Mouse (Mus musculus) liver, embryonic 13.5 days (tissue): Measurements from ENCODE around the gene Sytl2. TPM values are rescaled to one million over a fixed set of nuclear protein-coding genes. Genes with fewer than 3 reads are reported as not detected.

ENCODE experiments used
- ATAC-seq: fragments of 200-750 bp; cut with Nextera tagmentation; 2 replicates; pipeline ENCODE4 v1.8.0; 2017; ENCODE audit warnings: low read depth, mild to moderate bottlenecking, moderate number of reproducible peaks, moderate library complexity
- DNase-seq: peaks from one replicate; pipeline ENCODE4 v3.0.0; 2022
- H3K27ac ChIP-seq: fragments of 300-500 bp; sonication (generic); 2 replicates; pipeline ENCODE4 v1.5.1; 2015; ENCODE audit warnings: moderate library complexity, mild to moderate bottlenecking, inconsistent platforms
- H3K27me3 ChIP-seq: fragments of 300-500 bp; sonication (generic); 2 replicates; pipeline ENCODE4 v1.6.1; 2015; ENCODE audit warnings: mild to moderate bottlenecking, inconsistent platforms
- H3K36me3 ChIP-seq: fragments of 300-500 bp; sonication (generic); 2 replicates; pipeline ENCODE4 v1.6.1; 2015; ENCODE audit warnings: mild to moderate bottlenecking, inconsistent platforms
- H3K4me1 ChIP-seq: fragments of 300-500 bp; sonication (generic); replicated peaks from 2 replicates; pipeline ENCODE4 v1.6.1; 2015; ENCODE audit warnings: inconsistent platforms
- H3K4me2 ChIP-seq: fragments of 300-500 bp; sonication (generic); 2 replicates; pipeline ENCODE4 v1.6.1; 2015; ENCODE audit warnings: inconsistent platforms, mild to moderate bottlenecking, moderate library complexity
- H3K4me3 ChIP-seq: fragments of 300-500 bp; sonication (generic); replicated peaks from 2 replicates; pipeline ENCODE4 v1.5.1; 2015; ENCODE audit warnings: mild to moderate bottlenecking, inconsistent platforms
- H3K9ac ChIP-seq: fragments of 300-500 bp; sonication (generic); 2 replicates; pipeline ENCODE4 v1.6.1; 2015; ENCODE audit warnings: mild to moderate bottlenecking, inconsistent platforms
- H3K9me3 ChIP-seq: fragments of 300-500 bp; sonication (generic); replicated peaks from 2 replicates; pipeline ENCODE4 v1.6.1; 2016; ENCODE audit warnings: inconsistent platforms
- WGBS: fragments of 180-500 bp; shearing (Covaris S2); methylation state at CpG from one replicate; pipeline ENCODE4 v1.1.7; 2015; ENCODE audit not compliant: insufficient replicate concordance; 5-methylcytosine and 5-hydroxymethylcytosine counted together
- polyA plus RNA-seq: library from polyadenylated mRNA; unstranded; fragments of >200 nt; fragmentation: Nextera tagmentation; extraction: Ambion mirVana; gene quantifications from 2 replicates; pipeline ENCODE4 v1.2.1, GENCODE M21; 2015

Sytl2 gene
- polyA plus RNA-seq, 1 experiment from 2014 or later, result 0.77 TPM

DNA sequence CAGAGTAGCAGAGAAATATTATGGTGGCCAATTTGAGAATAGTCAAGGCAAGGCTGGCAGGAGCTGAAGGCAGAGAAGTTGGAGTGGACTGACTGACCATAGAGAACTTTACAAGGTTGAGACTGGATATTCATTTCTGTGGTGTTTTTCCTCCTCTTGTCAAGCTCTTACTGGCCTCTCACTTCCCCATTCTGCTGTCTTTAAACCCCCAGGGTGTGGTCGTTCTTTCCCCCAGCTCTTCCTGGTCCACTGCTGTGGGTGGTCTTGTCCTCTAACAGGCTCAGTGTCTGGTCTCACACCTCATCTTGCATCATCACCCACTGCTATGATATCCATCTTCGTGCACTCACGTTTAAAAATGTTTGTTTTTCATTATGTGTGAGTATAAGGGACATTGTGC is 11.4 kb downstream of the Sytl2 start:
- H3K4me1 ChIP-seq, result no peaks in the 10 kb centered on the region
- no peaks in the 10 kb centered on the region for H3K9me3 ChIP-seq
- H3K27ac ChIP-seq, result no peak overlapping the region
- no peaks in the 10 kb centered on the region for H3K27me3 ChIP-seq
- no peak for DNase-seq
- H3K4me2 ChIP-seq, result no peak overlapping the region
- no peaks in the 10 kb centered on the region for H3K36me3 ChIP-seq
- 14% methylated on average over 3 of the region's 3 CpGs for WGBS
- no peak for ATAC-seq
- H3K4me3 ChIP-seq, result no peak overlapping the region
- H3K9ac ChIP-seq, result no peak overlapping the region

GRCm38 (mm10) chr7:90316823-90317222 is 14.8 kb downstream of the Sytl2 start:
- Histone ChIP-seq H3K4me2 (no peak overlapping the region), H3K36me3 (no peaks in the 10 kb centered on the region), H3K9me3 (no peaks in the 10 kb centered on the region), H3K9ac (no peak overlapping the region), H3K4me1 (no peaks in the 10 kb centered on the region), H3K27me3 (no peaks in the 10 kb centered on the region), H3K27ac (no peak overlapping the region), H3K4me3 (no peak overlapping the region)
- WGBS, result 68% methylated on average over 2 of the region's 2 CpGs
- DNase-seq (no peak), ATAC-seq (no peak)

GRCm38 (mm10) chr7:90319446-90319845 is 17.4 kb downstream of the Sytl2 start:
- Histone ChIP-seq H3K27me3 (no peaks in the 10 kb centered on the region), H3K4me2 (no peak overlapping the region), H3K27ac (no peak overlapping the region), H3K36me3 (no peaks in the 10 kb centered on the region), H3K9ac (no peak overlapping the region), H3K4me1 (no peaks in the 10 kb centered on the region), H3K4me3 (no peak overlapping the region), H3K9me3 (no peaks in the 10 kb centered on the region)
- ATAC-seq (no peak), DNase-seq (no peak)
- WGBS, result 63% methylated on average over 1 of the region's 1 CpGs

DNA sequence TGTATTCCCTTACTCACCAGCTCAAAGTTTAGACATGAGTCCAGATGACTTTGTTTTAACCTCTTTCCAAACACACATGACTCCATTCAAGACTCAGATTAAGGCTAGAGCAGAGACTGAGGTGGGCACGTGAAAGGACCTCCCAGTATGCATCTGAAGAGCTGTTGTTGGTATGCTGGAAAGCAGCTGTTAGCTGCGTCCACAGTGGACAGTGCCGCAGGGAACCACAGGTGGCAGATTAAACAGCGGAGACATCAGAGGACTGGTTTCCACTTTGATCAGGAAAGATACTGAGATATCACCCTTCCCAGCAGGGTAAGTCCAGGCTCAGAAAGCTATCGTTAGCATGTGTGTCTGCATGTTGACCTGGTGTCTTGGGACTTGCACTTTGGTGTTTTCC is 18.1 kb downstream of the Sytl2 start:
- H3K4me1 ChIP-seq, result no peaks in the 10 kb centered on the region
- H3K27ac ChIP-seq, result no peak overlapping the region
- no peak overlapping the region for H3K4me3 ChIP-seq
- no peaks in the 10 kb centered on the region for H3K27me3 ChIP-seq
- no peak overlapping the region for H3K9ac ChIP-seq
- DNase-seq (no peak), ATAC-seq (no peak)
- no peaks in the 10 kb centered on the region for H3K36me3 ChIP-seq
- no peaks in the 10 kb centered on the region for H3K9me3 ChIP-seq
- 54% methylated on average over 5 of the region's 5 CpGs for WGBS
- no peak overlapping the region for H3K4me2 ChIP-seq

GRCm38 (mm10) chr7:90325166-90325565 is 23.1 kb downstream of the Sytl2 start:
- ATAC-seq, result no peak
- no peaks in the 10 kb centered on the region for H3K36me3 ChIP-seq
- H3K27me3 ChIP-seq, result no peaks in the 10 kb centered on the region
- no peaks in the 10 kb centered on the region for H3K9me3 ChIP-seq
- H3K4me2 ChIP-seq, result no peak overlapping the region
- 70% methylated on average over 4 of the region's 4 CpGs for whole genome bisulfite sequencing
- no peak overlapping the region for H3K9ac ChIP-seq
- no peak overlapping the region for H3K4me3 ChIP-seq
- DNase-seq, result no peak
- H3K4me1 ChIP-seq, result no peaks in the 10 kb centered on the region
- H3K27ac ChIP-seq, result no peak overlapping the region

- Histone ChIP-seq H3K27ac (no peak overlapping the region), H3K9me3 (no peaks in the 10 kb centered on the region), H3K9ac (no peak overlapping the region), H3K4me3 (no peak overlapping the region), H3K4me2 (no peak overlapping the region), H3K36me3 (no peaks in the 10 kb centered on the region), H3K4me1 (no peaks in the 10 kb centered on the region), H3K27me3 (no peaks in the 10 kb centered on the region)
- DNase-seq (no peak), ATAC-seq (no peak)
- WGBS, result 54% methylated on average over 1 of the region's 1 CpGs
These were observed 28.1 kb downstream of the Sytl2 start for GRCm38 (mm10) chr7:90330200-90330599.

GRCm38 (mm10) chr7:90332483-90333065 is 30.5 kb downstream of the Sytl2 start:
- no peaks in the 10 kb centered on the region for H3K36me3 ChIP-seq
- H3K27ac ChIP-seq, result no peak overlapping the region
- H3K9ac ChIP-seq, result no peak overlapping the region
- no peak for ATAC-seq
- no peak overlapping the region for H3K4me3 ChIP-seq
- no peaks in the 10 kb centered on the region for H3K9me3 ChIP-seq
- no peak overlapping the region for H3K4me2 ChIP-seq
- H3K4me1 ChIP-seq, result no peaks in the 10 kb centered on the region
- WGBS, result 72% methylated on average over 3 of the region's 3 CpGs
- no peak for DNase-seq
- no peaks in the 10 kb centered on the region for H3K27me3 ChIP-seq

DNA sequence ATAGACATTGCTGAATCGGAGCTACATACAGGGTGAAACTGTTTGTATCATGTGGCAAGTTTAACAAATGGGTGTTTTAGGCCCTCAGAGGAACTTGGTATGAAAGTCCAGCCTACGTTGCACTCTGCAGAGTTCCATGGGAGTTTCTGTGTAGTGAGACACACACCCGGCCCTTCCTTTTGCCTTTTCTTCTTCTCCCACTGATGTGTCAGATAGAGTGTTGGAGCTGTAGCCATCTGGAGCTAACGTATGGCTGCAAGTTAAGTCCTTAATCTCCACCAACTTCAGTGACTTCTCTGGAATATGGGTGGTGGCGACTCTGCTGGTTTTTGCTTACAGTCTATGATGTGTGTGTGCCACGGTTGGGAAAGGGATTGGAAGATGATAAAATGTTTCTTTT is 32.3 kb downstream of the Sytl2 start:
- Histone ChIP-seq H3K9me3 (no peaks in the 10 kb centered on the region), H3K4me1 (no peaks in the 10 kb centered on the region), H3K36me3 (no peaks in the 10 kb centered on the region), H3K27me3 (no peaks in the 10 kb centered on the region), H3K9ac (no peak overlapping the region), H3K27ac (no peak overlapping the region), H3K4me2 (no peak overlapping the region), H3K4me3 (no peak overlapping the region)
- DNase-seq (no peak), ATAC-seq (no peak)
- WGBS, result 57% methylated on average over 6 of the region's 6 CpGs

DNA sequence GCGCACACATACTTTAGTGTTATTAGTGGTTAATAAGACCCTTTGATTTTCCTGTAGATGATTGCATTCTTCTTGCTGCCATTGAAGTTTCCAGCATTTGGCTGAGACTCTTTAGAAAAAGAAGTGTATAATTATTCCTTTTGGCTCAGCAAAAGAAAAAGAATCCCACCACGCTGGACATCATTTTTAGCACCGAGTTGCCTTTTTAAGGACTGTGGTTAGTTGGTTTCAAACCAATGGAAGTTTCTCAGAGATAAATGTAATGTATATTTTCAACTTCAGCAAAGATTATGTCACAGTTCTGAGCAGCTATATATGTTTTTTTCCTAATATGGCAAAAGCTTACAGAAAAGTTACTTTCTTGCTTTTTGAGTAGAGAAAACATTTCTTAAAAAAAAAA is 32.8 kb downstream of the Sytl2 start:
- no peaks in the 10 kb centered on the region for H3K9me3 ChIP-seq
- H3K27ac ChIP-seq, result no peak overlapping the region
- no peak overlapping the region for H3K4me2 ChIP-seq
- H3K4me3 ChIP-seq, result no peak overlapping the region
- H3K36me3 ChIP-seq, result no peaks in the 10 kb centered on the region
- no peaks in the 10 kb centered on the region for H3K4me1 ChIP-seq
- no peaks in the 10 kb centered on the region for H3K27me3 ChIP-seq
- no peak overlapping the region for H3K9ac ChIP-seq
- DNase-seq (no peak), ATAC-seq (no peak)
- WGBS, result 70% methylated on average over 3 of the region's 3 CpGs

- DNase-seq (no peak), ATAC-seq (no peak)
- no peaks in the 10 kb centered on the region for H3K9me3 ChIP-seq
These were observed 33.7 kb downstream of the Sytl2 start for GRCm38 (mm10) chr7:90335755-90336194.

DNA sequence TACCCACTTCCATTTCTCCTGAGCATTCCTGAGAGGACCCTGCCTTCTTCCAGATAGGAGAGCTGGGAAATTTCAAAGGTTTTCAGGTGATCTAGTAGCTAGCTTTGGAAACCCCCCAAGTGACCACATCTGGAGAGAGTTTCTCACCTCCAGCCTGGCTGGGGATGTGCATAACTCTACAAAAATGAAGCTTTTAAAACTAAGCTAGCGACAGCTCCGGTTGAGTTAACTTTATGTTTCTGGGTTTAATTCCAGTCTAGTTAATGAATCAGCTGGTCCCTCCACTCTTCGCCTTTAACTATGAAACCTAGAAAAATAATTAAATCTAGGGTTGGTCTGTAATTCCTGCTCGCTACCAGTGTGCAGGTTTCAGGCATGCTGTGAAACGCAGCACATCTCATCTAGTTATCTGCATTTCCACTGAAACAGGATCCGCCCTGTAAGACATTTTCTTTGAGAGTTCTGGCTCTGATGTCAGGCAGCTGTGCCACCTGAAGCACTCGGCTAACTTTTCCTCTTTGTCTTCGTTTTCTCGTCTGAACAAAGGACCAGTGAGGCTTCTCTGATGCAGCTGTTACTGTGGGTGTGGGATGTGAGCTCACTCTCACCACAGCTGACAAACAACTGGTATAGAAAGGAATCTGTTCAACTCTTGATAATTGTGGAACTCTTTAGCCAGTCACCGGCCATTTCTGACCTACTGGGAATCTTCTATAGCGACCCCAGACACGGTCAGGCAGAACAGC is 39.3 kb downstream of the Sytl2 start:
- 65% methylated on average over 12 of the region's 12 CpGs for WGBS
- Histone ChIP-seq H3K4me1 (no peaks in the 10 kb centered on the region), H3K4me2 (no peak overlapping the region), H3K27me3 (no peaks in the 10 kb centered on the region), H3K36me3 (no peaks in the 10 kb centered on the region), H3K9me3 (no peaks in the 10 kb centered on the region), H3K4me3 (no peak overlapping the region), H3K9ac (no peak overlapping the region), H3K27ac (no peak overlapping the region)
- ATAC-seq (no peak), DNase-seq (no peak)

More at GRCm38 (mm10) chr7:90335755-90336194, 33.7 kb downstream of the Sytl2 start:
- Histone ChIP-seq H3K27me3 (no peaks in the 10 kb centered on the region), H3K4me3 (no peak overlapping the region), H3K4me2 (no peak overlapping the region), H3K9ac (no peak overlapping the region), H3K27ac (no peak overlapping the region), H3K36me3 (no peaks in the 10 kb centered on the region), H3K4me1 (no peaks in the 10 kb centered on the region)
- WGBS, result 48% methylated on average over 3 of the region's 3 CpGs

DNA sequence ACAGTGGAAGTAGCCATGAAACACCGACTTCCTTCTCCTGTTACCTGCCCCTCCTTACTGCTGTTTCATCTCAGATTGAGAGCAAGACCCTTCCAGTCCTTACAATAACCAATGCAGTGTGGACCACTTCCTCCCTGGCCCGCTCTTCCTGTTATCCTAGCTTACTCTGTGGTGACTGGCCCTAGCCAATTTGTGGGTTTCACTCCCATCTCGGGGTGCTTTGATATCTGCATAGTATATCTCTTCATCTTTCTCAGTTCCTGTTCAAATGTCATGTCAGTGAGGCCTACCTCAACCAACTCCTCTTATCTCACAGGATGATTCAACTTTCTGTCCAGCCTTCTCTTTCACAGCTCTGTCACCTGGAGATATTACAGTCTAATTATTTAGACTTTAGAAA is 42.9 kb downstream of the Sytl2 start:
- Histone ChIP-seq H3K4me1 (no peaks in the 10 kb centered on the region), H3K27me3 (no peaks in the 10 kb centered on the region), H3K9me3 (no peaks in the 10 kb centered on the region), H3K4me2 (no peak overlapping the region), H3K4me3 (no peak overlapping the region), H3K27ac (no peak overlapping the region), H3K36me3 (no peaks in the 10 kb centered on the region), H3K9ac (no peak overlapping the region)
- DNase-seq (no peak), ATAC-seq (no peak)
- WGBS, result 21% methylated on average over 3 of the region's 3 CpGs
